Mouse (Mus musculus): ENCODE measurements around the gene Rab3b.

Gene Rab3b

DNA sequence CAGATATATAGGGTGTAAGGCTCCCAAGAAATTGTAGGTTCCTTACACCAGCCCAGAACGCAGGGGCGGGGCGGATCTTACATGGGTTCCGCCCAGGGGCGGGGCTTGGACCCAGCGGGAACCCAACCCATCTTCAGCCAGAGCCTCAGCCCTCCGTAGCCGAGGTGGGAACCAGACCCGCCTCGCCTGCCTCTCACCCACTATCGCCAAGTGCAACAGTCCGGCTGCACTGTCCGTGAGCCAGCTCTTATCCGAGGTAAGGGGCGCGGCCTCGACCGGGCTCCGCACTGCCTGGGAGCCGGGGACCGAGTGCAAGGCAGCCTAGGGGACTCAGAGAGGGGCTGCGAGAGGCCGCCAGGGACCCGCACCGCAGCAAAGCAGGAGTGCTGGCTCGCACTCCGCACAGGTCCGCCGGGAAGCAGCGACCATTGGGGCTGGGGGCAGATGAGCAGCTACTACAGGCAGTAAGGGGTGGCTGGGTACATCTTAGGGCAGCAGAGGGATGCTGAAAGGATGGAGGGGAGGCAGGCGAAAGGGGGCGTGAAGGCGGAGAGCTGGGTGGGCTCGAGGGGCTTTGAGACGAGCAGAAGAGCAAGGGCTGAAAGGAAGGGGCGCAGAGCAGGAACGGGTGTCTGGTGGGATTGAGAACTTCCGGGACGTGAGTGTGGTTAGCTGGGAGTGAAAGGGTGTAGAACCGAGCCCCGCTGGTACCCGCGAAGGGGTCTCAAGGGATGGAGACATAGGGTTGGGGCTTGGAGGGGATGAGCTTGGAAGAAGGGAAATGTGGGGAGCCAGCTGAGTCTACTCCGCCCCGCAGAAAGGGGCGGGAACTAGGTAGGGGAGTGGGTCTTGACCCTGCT, at the start of gene Rab3b:
Rab3b (plus strand) TSS at position 101 of the 860 bp plus-strand sequence.
- peak; percentile 45 for DNase-seq (ENCODE audit: low read depth)

- no peak for DNase-seq (ENCODE audit: low read depth)
Measured at GRCm38 (mm10) chr4:108830698-108831097, 48.2 kb upstream of the Rab3b start.

- peak; percentile 94 for DNase-seq (ENCODE audit: low read depth)
Measured at GRCm38 (mm10) chr4:108832916-108833827, 45.7 kb upstream of the Rab3b start, which contains the start of gene Btf3l4. TSS of gene Btf3l4 (minus strand) at chr4:108833614.

- DNase-seq (ENCODE audit: low read depth) = no peak
Measured at GRCm38 (mm10) chr4:108833828-108834114, 45.1 kb upstream of the Rab3b start.

DNA sequence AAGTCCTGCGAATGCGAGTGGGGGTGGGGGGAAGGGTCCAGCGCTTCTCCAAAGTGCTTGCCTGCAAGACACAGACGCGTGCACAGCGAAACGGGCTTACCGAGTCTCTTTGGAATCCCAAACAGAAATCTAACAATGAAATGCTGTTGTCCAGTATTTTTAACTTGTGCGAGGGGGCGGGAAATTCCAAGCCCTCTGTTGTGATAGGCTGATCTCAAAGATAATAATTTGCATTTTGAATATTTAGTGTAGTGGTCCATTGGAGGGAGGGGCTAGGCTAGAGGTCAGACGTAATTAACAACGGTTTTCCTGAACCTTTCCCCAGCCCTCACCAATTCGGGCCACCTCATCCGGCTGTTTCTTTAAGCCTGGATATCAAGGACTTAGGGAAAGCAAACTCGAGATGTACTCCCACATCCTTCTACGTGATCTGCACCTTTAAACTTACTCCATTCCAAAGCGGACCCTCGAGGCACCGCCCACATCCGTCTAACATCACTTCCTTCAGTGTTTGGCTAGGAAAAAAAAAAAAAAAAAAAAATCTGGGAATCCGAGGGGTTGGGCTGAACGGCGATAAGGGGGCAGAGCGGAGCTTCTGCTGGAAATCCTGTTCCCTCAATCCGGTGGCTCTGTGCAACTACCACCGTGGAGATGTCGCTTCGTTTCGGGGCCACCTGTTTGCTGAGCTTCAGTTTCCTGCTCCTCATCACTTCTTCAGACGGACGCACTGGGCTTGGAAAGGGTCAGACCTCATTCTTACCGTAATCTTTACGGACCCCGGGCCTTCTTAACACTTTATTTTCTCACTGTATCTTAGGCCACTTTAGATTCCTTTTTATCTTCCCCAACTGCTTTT, 44.5 kb upstream of the Rab3b start, which contains the start of gene Txndc12:
Txndc12 (plus strand) TSS at position 487 of the 856 bp plus-strand sequence.
- peak; percentile 76 for DNase-seq (ENCODE audit: low read depth)

DNA sequence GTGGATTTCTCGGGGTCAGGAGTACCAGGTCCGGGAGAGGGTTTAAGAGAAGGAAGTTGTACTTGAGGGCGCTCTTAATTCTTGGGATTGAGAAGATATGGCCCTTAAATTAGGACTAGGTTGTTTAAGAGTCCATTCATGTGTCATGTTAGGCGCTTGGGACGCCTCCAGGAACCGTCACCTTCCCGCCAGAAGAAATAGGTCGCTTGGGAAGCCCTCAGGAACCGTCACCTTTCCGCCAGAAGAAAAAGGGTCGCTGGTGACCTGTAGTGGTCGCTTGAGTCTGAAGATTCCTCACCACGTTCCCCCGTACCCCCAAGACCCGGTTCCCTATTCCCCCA, 43.9 kb upstream of the Rab3b start:
- no peak for DNase-seq (ENCODE audit: low read depth)

- peak; percentile 13 for DNase-seq (ENCODE audit: low read depth)
Measured at GRCm38 (mm10) chr4:108835496-108835895, 43.4 kb upstream of the Rab3b start.

- DNase-seq (ENCODE audit: low read depth) = no peak
Measured at GRCm38 (mm10) chr4:108838031-108838430, 40.8 kb upstream of the Rab3b start.

- no peak for DNase-seq (ENCODE audit: low read depth)
Measured at GRCm38 (mm10) chr4:108841920-108842578, 36.8 kb upstream of the Rab3b start.

GRCm38 (mm10) chr4:108843336-108843735, 35.5 kb upstream of the Rab3b start:
- DNase-seq (ENCODE audit: low read depth) = no peak

GRCm38 (mm10) chr4:108845824-108846569, 32.9 kb upstream of the Rab3b start:
- DNase-seq (ENCODE audit: low read depth) = no peak

GRCm38 (mm10) chr4:108847715-108848504, 31.0 kb upstream of the Rab3b start, which contains the start of gene Kti12:
TSS of gene Kti12 (plus strand) at chr4:108847785.
- DNase-seq (ENCODE audit: low read depth) = peak; percentile 83

GRCm38 (mm10) chr4:108848505-108848848, 30.4 kb upstream of the Rab3b start, which contains the start of gene A730015C16Rik:
TSS of gene A730015C16Rik (minus strand) at chr4:108848619.
- no peak for DNase-seq (ENCODE audit: low read depth)

GRCm38 (mm10) chr4:108866806-108867205, 12.1 kb upstream of the Rab3b start:
- DNase-seq (ENCODE audit: low read depth) = no peak

DNA sequence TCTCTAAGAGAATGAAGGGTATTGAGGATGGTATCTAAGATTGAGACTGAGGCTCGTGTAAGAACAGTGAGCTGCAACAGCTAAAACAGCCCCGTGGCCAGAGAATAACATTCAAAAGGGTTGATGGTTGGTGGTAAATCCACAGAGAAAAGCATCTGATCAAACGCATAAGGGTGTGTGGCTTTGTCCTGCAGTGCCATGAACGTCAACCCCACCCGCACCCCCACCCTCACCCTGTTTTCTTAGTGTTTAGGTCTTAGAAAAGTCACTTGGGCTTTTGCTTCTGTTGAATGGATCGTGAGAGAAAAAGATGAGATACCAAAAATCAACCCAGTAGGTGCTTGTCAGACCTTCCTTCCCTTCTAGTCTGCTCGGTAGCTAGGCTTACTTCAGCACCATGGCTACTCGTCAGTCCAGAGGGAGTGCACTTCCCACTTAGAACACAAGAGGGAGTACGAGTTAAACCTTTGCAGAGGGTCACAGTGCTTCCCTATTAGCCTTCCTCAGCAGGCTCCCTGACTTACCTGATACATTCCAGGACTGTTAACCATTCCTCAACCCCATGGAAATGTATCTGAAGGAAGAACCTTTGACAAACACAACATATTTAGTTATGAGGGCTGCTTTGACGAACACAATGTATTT, 9.0 kb upstream of the Rab3b start:
- DNase-seq (ENCODE audit: low read depth) = peak; percentile 79

GRCm38 (mm10) chr4:108873746-108874145, 5.1 kb upstream of the Rab3b start:
- DNase-seq (ENCODE audit: low read depth) = no peak

- no peak for DNase-seq (ENCODE audit: low read depth)
Measured at GRCm38 (mm10) chr4:108877901-108878300, 962 bp upstream of the Rab3b start.

- no peak for DNase-seq (ENCODE audit: low read depth)
Measured at GRCm38 (mm10) chr4:108883815-108884214, 5.0 kb downstream of the Rab3b start.

- DNase-seq (ENCODE audit: low read depth) = no peak
Measured at GRCm38 (mm10) chr4:108887456-108887855, 8.6 kb downstream of the Rab3b start.

Data from naive thymus-derived CD4-positive, alpha-beta T cell, adult 2 months (primary cell).